Mouse (Mus musculus) stomach, embryonic 14.5 days (tissue): ENCODE measurements around the gene Mtx3. TPM values are rescaled to one million over a fixed set of nuclear protein-coding genes. Genes with fewer than 3 reads are reported as not detected.

Experiments
- ATAC-seq: fragments of 200-750 bp; cut with Nextera tagmentation; 2 replicates; pipeline ENCODE4 v1.8.0; 2017; ENCODE audit warnings: low read depth, moderate TSS enrichment; ENCODE audit not compliant: insufficient number of reproducible peaks, insufficient read depth, low FRiP score
- H3K27ac ChIP-seq: fragments of 300-500 bp; sonication (generic); 2 replicates; pipeline ENCODE4 v1.5.1; 2014; ENCODE audit warnings: mild to moderate bottlenecking, low read length, moderate library complexity, mixed read lengths
- H3K27me3 ChIP-seq: fragments of 300-500 bp; sonication (generic); 2 replicates; pipeline ENCODE4 v1.6.1; 2014; ENCODE audit warnings: low read length, control low read depth, mixed read lengths; ENCODE audit not compliant: control insufficient read depth, insufficient read depth
- H3K36me3 ChIP-seq: fragments of 300-500 bp; sonication (generic); 2 replicates; pipeline ENCODE4 v1.6.1; 2014; ENCODE audit warnings: mild to moderate bottlenecking, control low read depth, low read length, moderate library complexity, mixed read lengths; ENCODE audit not compliant: control insufficient read depth, insufficient read depth
- H3K4me1 ChIP-seq: fragments of 300-500 bp; sonication (generic); 2 replicates; pipeline ENCODE4 v1.6.1; 2014; ENCODE audit warnings: low read length, control low read depth, mixed read lengths; ENCODE audit not compliant: control insufficient read depth, insufficient read depth
- H3K4me2 ChIP-seq: fragments of 300-500 bp; sonication (generic); replicated peaks from 2 replicates; pipeline ENCODE4 v1.6.1; 2014; ENCODE audit warnings: low read depth, low read length, control low read depth
- H3K4me3 ChIP-seq: fragments of 300-500 bp; sonication (generic); 2 replicates; pipeline ENCODE4 v1.5.1; 2014; ENCODE audit warnings: low read depth, low read length, control low read depth
- H3K9ac ChIP-seq: fragments of 300-500 bp; sonication (generic); replicated peaks from 2 replicates; pipeline ENCODE4 v1.6.1; 2014; ENCODE audit warnings: low read depth, mild to moderate bottlenecking, control low read depth, low read length, moderate library complexity, mixed read lengths
- H3K9me3 ChIP-seq: fragments of 300-500 bp; sonication (generic); 2 replicates; pipeline ENCODE4 v1.6.1; 2016; ENCODE audit warnings: low read depth, low read length, control low read depth; ENCODE audit not compliant: control insufficient read depth
- WGBS: fragments of 180-500 bp; shearing (Covaris S2); extraction: QIAGEN DNeasy Blood & Tissue Kit; methylation state at CpG from one replicate; pipeline ENCODE4 v1.1.7; 2014; 5-methylcytosine and 5-hydroxymethylcytosine counted together
- polyA plus RNA-seq: library from polyadenylated mRNA; unstranded; fragments of >200 nt; fragmentation: Nextera tagmentation; extraction: Ambion mirVana; gene quantifications from 2 replicates; pipeline ENCODE4 v1.2.1, GENCODE M21; 2014

Gene Mtx3
- polyA plus RNA-seq, 1 experiment from 2014 or later: 6.6 TPM

- no peak for ATAC-seq
- no peak overlapping the region for H3K27ac ChIP-seq
- H3K4me3 ChIP-seq: no peak overlapping the region
Observed at GRCm38 (mm10) chr13:92828820-92829219, 15.7 kb upstream of the Mtx3 start.

GRCm38 (mm10) chr13:92833162-92833561 is 11.4 kb upstream of the Mtx3 start:
- WGBS: 75% methylated on average over 4 of the region's 4 CpGs
- ATAC-seq: no peak
- Histone ChIP-seq H3K27ac (no peak overlapping the region), H3K4me1 (no peaks in the 10 kb centered on the region), H3K9me3 (no peaks in the 10 kb centered on the region), H3K36me3 (no peaks in the 10 kb centered on the region), H3K4me2 (no peak overlapping the region), H3K27me3 (no peaks in the 10 kb centered on the region), H3K9ac (no peak overlapping the region), H3K4me3 (no peak overlapping the region)

More at GRCm38 (mm10) chr13:92828820-92829219, 15.7 kb upstream of the Mtx3 start:
- Histone ChIP-seq H3K4me1 (no peaks in the 10 kb centered on the region), H3K27me3 (no peaks in the 10 kb centered on the region), H3K9me3 (no peaks in the 10 kb centered on the region), H3K4me2 (no peak overlapping the region), H3K9ac (no peak overlapping the region), H3K36me3 (no peaks in the 10 kb centered on the region)
- 41% methylated on average over 10 of the region's 10 CpGs for WGBS

DNA sequence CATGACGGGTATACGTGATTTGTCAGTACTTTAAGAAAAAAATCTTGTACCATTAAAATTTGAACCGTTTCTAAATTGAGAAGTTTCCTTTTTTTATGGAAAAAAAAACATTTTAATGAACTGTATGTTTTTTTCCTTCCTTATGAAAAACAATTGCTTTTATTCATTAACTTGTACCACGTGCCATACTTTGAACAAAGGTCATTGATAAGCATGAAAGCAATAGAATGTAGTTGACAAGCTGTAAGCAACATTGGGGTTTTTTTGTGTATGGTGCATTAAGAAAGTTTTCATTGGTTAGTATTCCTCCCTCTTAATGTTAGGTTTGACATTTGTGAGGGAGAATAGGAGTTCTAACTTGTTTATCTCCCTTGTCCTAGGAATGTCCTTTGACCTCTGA is 1.9 kb downstream of the Mtx3 start:
- H3K27ac ChIP-seq: no peak overlapping the region
- H3K4me2 ChIP-seq: no peak overlapping the region
- H3K27me3 ChIP-seq: no peaks in the 10 kb centered on the region
- H3K4me3 ChIP-seq: no peak overlapping the region
- no peak overlapping the region for H3K9ac ChIP-seq
- H3K36me3 ChIP-seq: peaks cover 39% of the 10 kb centered on the region
- WGBS: 60% methylated on average over 4 of the region's 4 CpGs
- ATAC-seq: no peak
- H3K4me1 ChIP-seq: peaks cover 4% of the 10 kb centered on the region; the same call in 1 of the 2 replicates
- H3K9me3 ChIP-seq: no peaks in the 10 kb centered on the region

DNA sequence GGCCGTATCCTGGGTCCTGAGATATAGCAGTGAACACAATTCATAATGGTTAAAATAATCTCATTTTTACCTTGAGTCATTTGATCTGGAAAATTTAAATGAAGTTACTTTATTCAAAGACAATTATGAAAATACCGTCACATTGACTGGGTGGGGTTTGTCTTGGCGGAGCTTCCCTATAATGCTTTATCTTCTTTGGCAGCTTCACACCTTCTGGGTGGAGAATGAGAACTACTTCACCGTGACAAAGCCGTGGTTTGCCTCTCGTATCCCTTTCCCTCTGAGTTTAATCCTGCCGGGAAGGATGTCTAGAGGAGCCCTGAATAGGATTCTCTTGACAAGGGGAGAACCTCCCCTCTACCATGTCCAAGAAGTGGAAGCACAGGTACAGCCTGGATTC is 2.8 kb downstream of the Mtx3 start:
- peaks cover 4% of the 10 kb centered on the region; the same call in 1 of the 2 replicates for H3K4me1 ChIP-seq
- no peak overlapping the region for H3K27ac ChIP-seq
- no peak for ATAC-seq
- H3K36me3 ChIP-seq: peaks cover 40% of the 10 kb centered on the region
- H3K27me3 ChIP-seq: no peaks in the 10 kb centered on the region
- WGBS: 88% methylated on average over 7 of the region's 7 CpGs
- no peak overlapping the region for H3K4me2 ChIP-seq
- H3K9ac ChIP-seq: no peak overlapping the region
- H3K9me3 ChIP-seq: no peaks in the 10 kb centered on the region
- no peak overlapping the region for H3K4me3 ChIP-seq

GRCm38 (mm10) chr13:92848002-92848401 is 3.4 kb downstream of the Mtx3 start:
- Histone ChIP-seq H3K27me3 (no peaks in the 10 kb centered on the region), H3K4me2 (no peak overlapping the region), H3K27ac (no peak overlapping the region), H3K9me3 (no peaks in the 10 kb centered on the region), H3K36me3 (peaks cover 42% of the 10 kb centered on the region), H3K4me1 (peaks cover 4% of the 10 kb centered on the region; the same call in 1 of the 2 replicates), H3K9ac (no peak overlapping the region), H3K4me3 (no peak overlapping the region)
- ATAC-seq: no peak
- 70% methylated on average over 5 of the region's 5 CpGs for WGBS

DNA sequence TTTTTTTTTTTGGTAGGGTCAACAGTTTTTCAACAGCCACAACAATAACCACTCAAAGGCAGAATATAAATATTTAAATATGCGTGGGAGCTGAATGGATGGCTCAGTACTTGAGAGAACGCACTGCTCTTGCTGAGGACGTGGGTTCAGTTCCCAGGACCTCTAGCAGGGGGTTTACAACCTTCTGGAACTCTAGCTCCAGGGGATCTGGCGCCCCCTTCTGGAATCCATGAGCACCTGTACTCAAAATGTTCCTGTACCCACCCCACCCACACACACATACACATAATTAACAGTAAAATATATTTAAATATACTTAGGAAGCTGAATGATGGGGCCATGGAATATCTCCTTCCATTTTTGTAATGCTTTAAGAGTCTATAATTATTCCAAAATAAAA is 11.3 kb downstream of the Mtx3 start:
- no peak overlapping the region for H3K4me3 ChIP-seq
- H3K36me3 ChIP-seq: peaks cover 6% of the 10 kb centered on the region; the same call in 1 of the 2 replicates
- H3K27ac ChIP-seq: no peak overlapping the region
- H3K9me3 ChIP-seq: no peaks in the 10 kb centered on the region
- no peak for ATAC-seq
- no peaks in the 10 kb centered on the region for H3K27me3 ChIP-seq
- no peaks in the 10 kb centered on the region for H3K4me1 ChIP-seq
- H3K9ac ChIP-seq: no peak overlapping the region
- H3K4me2 ChIP-seq: no peak overlapping the region
- WGBS: 70% methylated on average over 4 of the region's 4 CpGs

GRCm38 (mm10) chr13:92858808-92859207 is 14.2 kb downstream of the Mtx3 start:
- H3K27me3 ChIP-seq: no peaks in the 10 kb centered on the region
- H3K9ac ChIP-seq: no peak overlapping the region
- WGBS: 61% methylated on average over 5 of the region's 5 CpGs
- no peaks in the 10 kb centered on the region; the same call in 1 of the 2 replicates for H3K36me3 ChIP-seq
- H3K9me3 ChIP-seq: no peaks in the 10 kb centered on the region
- no peak overlapping the region for H3K4me2 ChIP-seq
- no peak overlapping the region for H3K4me3 ChIP-seq
- H3K4me1 ChIP-seq: no peaks in the 10 kb centered on the region
- 0 out of 2 replicates have a peak, but pooled peaks have one; percentile 37 for ATAC-seq
- no peak overlapping the region for H3K27ac ChIP-seq

- Histone ChIP-seq H3K27me3 (no peaks in the 10 kb centered on the region), H3K4me3 (no peak overlapping the region), H3K27ac (no peak overlapping the region), H3K36me3 (no peaks in the 10 kb centered on the region; the same call in 1 of the 2 replicates), H3K4me2 (no peak overlapping the region), H3K9me3 (no peaks in the 10 kb centered on the region), H3K4me1 (no peaks in the 10 kb centered on the region), H3K9ac (no peak overlapping the region)
- 79% methylated on average over 4 of the region's 4 CpGs for WGBS
- ATAC-seq: no peak
Observed at GRCm38 (mm10) chr13:92859959-92860358, 15.4 kb downstream of the Mtx3 start.

DNA sequence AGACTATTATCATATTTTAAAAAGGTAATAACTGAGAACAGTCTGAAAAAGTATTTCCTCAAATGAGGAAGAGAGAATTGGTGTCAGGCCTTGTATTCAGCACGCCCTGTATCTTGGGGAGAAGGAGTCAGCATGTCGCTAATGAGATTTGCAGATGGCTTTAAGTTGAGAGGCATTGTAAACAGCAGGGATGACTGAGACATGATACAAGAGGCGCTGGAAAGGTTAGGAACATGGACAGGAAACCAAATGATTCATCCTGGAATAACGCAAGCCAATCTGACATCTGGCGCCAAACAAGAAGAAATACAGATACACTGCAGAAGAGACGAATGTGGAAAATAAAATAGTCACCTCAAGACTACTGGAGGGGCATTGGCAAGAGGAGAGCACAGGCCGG is 20.8 kb downstream of the Mtx3 start:
- Histone ChIP-seq H3K4me2 (no peak overlapping the region), H3K27ac (no peak overlapping the region), H3K4me3 (no peak overlapping the region), H3K36me3 (no peaks in the 10 kb centered on the region), H3K9ac (no peak overlapping the region), H3K4me1 (0 out of 2 replicates have a peak, but pooled peaks cover 4% of the 10 kb centered on the region), H3K9me3 (no peaks in the 10 kb centered on the region), H3K27me3 (no peaks in the 10 kb centered on the region)
- ATAC-seq: no peak
- WGBS: 49% methylated on average over 7 of the region's 7 CpGs
